Mouse (Mus musculus) CH12F3 (cell line): ENCODE data around the gene Exoc3l.

Source experiments
- in situ Hi-C: fragments of 300-500 bp; cut with MboI; formaldehyde crosslinking; loops from 2 replicates; pipeline ENCODE4 v1.14.3; 2020; ENCODE audit warnings: low sequenced_read_pairs

The Exoc3l gene

DNA sequence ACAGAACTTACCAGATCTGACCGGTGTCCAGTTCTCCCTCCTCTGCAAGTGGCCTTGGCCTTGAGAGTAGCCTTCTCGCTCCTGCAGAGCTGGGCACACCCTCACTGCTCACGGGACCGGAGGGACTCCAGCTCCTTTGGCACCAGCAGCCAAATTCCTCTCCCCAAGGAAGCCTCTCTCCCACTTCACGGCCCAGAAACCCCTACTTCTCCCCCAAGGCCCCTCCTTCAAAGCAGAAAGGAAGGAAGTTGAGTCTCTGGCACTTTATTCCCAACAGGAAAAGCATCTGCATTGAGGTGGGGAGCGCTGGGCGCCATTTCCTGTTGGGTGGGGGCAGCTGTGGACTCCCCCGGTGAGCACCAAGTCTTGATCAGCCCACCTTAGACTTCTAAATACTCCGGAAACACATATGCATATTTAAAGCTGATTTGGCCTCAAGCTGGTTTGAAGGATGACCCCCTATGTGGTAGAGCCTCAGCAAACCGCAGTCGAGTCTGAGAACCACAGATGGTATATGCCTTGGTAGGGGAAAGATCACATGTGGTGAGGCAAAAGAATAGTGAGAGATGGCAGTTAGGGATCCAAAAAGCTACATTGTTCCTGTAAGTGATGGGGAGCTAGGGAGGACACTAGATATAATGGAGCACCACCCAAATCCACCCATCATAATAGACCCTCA lies at the start of gene Exoc3l:
Gene Exoc3l, minus strand, starts transcription at position 207 of the 679 bp plus-strand sequence.
- in situ Hi-C loops: no loop called here

GRCm38 (mm10) chr8:105345061-105345975 lies 49.4 kb upstream of the Exoc3l start:
- in situ Hi-C loops: no loop called here

DNA sequence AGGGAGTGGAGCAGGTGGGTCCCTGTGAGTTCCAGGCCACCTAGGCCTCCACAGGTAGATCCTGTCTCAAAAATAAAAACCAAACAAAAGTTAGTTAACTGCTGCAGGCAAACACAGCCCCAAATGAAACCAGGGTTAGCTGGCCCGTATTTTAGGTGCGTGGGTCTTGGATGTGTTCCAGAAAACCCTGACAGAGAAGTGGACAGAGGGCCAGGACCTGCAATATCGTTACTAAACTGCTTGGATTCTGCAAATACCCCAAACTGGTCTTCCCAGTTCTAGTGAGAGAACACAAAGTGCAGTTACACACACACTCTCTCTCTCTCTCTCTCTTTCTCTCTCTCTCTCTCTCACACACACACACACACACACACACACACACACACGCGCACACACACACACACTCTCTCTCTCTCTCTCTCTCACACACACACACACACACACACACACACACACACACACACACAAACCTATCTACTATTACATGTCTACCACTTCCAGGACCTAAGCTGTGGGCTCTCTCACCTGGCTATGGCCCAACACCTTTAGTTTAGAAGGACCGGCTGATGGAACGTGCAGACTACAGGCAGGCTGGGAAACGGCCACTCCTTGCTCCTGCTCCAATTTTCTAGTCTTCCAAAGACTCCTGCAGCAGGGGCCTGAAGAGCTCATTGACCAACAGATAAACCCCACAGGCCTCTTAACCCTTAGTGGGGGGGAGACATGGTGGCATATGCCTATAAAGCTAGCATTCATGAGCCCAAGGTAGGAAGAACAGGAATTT lies 48.1 kb upstream of the Exoc3l start:
- in situ Hi-C loops: no loop called here

DNA sequence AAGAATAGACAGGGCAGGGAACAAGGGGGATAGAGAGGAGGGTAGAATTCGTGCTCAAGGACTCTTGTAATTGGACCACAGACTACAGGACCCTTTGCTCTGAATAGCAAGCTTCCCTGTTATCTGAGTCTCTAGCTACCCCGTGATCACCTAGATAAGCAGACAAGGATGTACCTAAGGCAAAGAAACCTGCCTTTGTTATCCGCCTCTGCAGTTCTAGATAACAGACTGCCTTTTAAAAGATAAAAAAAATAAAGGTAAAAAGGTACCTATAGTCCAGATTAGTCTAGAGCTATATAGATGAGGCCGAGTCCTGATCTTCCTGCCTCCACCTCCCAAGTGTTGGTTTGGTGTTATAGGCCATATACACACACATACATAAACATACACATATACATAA lies 46.9 kb upstream of the Exoc3l start:
- in situ Hi-C loops: no loop called here

- in situ Hi-C loops: no loop called here
Measured at GRCm38 (mm10) chr8:105341399-105341798, 45.5 kb upstream of the Exoc3l start.

GRCm38 (mm10) chr8:105339886-105340635 lies 44.2 kb upstream of the Exoc3l start:
- in situ Hi-C loops: no loop called here

DNA sequence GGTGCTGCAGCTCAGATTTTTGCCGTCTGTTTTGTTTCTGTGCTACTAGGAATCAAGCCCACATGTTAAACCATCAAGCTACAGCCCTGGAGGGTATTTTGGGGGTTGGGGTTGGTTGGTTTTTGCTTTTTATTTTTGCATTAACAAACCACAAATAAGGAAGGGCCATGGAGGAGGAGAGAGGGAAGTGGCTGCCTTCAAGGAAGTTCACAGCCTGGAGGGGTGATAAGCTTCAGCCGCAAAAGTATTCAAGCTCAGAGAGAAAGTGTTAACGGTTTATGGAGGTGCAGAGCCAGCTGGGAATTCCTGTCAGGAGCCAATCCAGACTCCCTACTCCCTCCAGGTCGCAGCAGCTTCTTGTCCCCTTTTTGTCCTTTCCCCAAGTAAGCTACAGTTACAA lies 43.1 kb upstream of the Exoc3l start:
- in situ Hi-C loops: no loop called here

DNA sequence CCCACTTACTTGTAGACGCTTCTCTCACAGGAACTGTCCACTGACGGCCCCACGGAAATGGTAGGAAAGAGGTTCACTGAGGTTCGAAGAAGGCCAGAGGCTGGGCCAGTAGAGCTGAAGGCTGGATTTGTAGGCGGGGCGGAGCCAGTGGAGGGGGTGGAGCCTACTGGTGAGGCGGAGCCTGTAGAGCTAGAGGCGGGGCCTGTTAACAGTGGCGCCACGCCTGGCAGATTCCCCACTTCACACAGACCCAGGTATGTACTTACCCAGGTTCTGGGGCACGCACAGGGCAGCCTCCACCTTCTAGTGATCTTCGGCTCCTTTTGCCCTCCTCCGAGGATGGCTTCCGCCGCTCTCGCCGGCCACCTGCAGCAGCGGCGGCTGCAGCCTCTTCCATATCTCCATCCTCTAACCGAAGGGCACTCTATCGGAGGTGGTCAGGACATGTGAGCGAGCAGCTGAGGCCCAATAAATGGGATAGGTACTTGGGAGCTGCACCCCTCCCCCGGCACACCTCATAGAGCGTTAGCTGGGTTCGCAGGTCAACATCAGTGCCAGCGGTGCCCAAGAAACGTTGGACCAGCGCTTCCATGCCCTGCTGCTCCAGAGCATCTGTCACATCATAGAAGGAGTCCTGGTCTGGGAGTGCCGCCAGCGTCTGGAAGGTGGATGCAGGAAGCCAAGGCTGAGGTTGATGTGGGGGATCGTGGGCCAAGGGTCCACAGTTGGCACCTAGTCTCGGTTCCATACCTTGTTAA lies 40.7 kb upstream of the Exoc3l start:
- in situ Hi-C loops: no loop called here

- in situ Hi-C loops: no loop called here
Measured at GRCm38 (mm10) chr8:105332523-105332922, 36.6 kb upstream of the Exoc3l start.

DNA sequence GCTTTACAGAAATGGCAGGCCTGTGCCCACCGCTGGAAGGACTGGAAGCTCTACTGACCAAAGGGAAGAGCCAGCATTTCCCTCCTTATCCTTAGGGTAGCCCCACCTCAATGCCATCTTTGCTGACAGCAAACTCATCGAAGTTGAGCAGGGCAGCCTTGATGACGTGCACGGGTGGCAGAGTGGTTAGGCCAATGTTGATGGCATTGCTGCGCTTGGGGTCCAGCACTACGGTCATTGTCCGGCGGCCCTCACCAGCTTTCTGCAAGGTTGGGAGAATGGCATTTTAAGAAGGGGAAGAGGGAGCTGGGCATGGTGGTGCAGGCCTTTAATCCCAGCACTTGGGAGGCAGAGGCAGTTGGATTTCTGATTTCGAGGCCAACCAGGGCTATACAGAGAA lies 36.0 kb upstream of the Exoc3l start:
- in situ Hi-C loops: no loop called here

- in situ Hi-C loops: no loop called here
Measured at GRCm38 (mm10) chr8:105331469-105331868, 35.6 kb upstream of the Exoc3l start.

DNA sequence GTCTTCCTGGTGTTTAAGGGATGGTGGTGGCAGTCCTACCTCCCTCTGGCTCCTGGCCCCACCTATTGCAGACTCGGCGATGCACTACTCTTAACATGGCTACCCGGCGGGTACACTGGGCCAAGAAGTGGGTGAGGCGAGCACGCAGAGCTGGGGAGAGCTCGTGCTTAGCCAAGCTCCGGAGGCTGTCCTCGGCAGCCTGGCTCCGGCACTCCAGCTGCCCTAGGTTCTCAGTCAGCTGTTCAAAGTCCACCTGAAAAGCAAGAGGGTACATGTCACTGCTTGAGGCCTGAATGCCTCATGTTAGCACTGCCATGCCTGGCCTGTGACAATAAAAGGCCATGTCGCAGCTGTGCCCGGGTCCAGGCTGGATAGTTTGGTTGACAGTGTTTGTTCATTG lies 34.4 kb upstream of the Exoc3l start:
- in situ Hi-C loops: no loop called here

GRCm38 (mm10) chr8:105326968-105327367 lies 31.1 kb upstream of the Exoc3l start:
- in situ Hi-C loops: no loop called here

- in situ Hi-C loops: no loop called here
Measured at GRCm38 (mm10) chr8:105326141-105326672, 30.3 kb upstream of the Exoc3l start, which contains the start of the genes Lrrc29 and Tmem208. Lrrc29 (minus strand) TSS chr8:105326278. Tmem208 (plus strand) TSS chr8:105326354.

- in situ Hi-C loops: no loop called here
Measured at GRCm38 (mm10) chr8:105325641-105326093, 29.8 kb upstream of the Exoc3l start.

- in situ Hi-C loops: no loop called here
Measured at GRCm38 (mm10) chr8:105323183-105323582, 27.3 kb upstream of the Exoc3l start.

GRCm38 (mm10) chr8:105318662-105319190 lies 22.8 kb upstream of the Exoc3l start:
- in situ Hi-C loops: no loop called here

- in situ Hi-C loops: no loop called here
Measured at GRCm38 (mm10) chr8:105317941-105318340, 22.0 kb upstream of the Exoc3l start.
